Mouse (Mus musculus) heart, adult 11 months (tissue): ENCODE data around the gene Ulk4.
A peak's percentile ranks its signal among the peaks of the same experiment; 100 is the strongest.

Source experiments
- DNase-seq: peaks from one replicate; pipeline ENCODE4 v3.0.0; 2022

The Ulk4 gene

DNA sequence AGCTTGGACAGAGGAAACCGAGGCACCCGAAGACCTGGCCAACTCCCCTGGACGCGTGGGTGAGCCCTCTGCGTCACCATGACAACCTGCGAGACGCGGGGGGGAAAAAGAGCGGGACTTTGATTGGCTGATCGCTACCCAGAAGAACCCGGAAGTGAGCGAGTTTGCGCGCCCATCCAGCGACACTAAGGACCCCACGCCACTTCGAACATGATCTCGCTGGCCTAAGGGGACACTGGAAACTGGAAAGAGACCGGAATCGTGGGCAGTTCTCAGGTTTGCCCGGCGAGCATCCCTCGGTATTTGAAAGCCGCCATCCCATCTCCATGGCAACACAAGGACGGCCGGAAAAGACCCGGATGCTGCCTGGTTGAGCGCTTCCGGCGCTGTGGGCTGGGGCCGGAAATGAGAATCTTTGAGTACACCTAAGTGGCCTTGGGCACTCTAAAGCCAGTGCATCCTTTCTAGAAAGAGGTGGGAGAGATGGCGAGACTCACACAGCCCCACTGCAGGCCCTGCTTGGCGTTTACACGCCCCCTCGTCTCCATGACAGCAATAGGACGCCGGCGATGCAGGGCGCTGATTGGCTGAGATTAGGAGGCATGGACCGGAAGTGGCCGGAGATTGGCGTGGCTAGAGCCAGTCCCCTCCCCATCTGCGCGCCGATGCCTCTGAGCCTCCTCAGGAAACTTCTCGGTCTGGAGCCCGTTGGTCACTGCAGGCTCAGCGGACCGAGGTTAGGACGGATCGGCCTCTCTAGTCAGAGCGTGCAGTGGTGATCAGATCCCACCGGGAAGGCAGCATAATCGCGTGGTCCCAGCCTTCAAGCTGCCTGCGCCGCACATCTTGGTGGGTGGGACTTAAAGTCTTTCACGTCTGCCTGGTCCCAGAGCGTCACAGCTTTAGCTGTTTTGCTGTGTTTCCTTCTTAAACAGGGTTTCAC lies at the start of gene Ulk4:
TSS of gene Ulk4 (minus strand) at position 80 of the 943 bp plus-strand sequence.
- DNase-seq, result peak; percentile 100

DNA sequence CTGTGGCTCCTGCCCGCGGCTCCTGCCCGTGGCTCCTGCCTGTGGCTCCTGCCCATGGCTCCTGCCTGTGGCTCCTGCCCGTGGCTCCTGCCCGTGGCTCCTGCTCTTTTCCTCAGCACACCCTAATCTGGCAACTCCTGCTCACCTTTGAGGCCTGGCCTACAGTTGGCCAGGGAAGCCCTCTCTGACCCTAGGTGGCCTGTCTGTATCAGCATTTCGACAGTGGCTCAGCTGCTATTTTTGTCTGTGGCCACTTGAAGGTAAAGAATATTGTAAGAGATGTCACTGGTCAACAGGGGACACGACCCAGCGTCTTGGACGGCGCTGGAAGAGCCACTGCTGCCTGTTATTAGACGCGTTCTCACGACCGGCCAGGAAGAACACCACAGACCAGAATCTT lies 45.0 kb upstream of the Ulk4 start:
- DNase-seq, result peak; percentile 97

DNA sequence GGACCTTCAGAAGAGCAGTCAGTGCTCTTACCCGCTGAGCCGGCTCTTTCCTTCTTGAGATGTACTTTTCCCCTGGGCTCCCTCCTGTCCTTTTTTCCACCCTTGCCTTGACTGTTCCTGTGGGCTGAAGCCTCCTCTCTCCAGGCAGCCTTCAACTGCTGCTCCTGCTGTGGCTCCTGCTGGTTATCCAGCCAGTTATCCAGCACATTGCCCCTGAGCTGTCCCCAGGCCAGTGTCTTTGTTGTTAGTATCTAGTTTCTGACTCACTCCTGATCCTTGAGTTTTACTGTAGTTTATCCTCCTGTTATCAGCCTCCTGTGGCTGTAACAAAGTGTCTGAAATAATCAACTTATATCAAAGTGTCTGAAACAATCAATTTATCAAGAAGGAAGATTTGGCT lies 44.1 kb upstream of the Ulk4 start:
- DNase-seq, result no peak

DNA sequence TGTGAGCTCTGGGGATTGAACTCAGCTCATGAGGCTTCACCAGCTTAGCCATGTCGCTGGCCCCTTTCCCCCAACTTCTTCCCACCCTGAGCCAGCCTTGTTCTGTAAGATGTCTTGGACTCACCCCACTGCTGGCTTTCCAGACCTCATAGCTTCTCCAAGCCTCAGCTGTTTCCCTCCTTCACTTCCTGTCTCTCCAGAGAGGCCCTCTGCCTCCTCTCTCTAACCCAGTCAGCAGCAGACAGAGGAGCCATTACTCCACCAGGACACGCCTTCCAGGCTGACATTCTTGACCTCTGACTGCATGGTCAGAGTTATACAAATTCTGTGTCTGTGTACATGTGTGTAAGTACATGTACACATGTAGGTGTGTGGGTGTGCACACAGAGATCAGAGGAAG lies 43.4 kb upstream of the Ulk4 start:
- peak; percentile 96 for DNase-seq

DNA sequence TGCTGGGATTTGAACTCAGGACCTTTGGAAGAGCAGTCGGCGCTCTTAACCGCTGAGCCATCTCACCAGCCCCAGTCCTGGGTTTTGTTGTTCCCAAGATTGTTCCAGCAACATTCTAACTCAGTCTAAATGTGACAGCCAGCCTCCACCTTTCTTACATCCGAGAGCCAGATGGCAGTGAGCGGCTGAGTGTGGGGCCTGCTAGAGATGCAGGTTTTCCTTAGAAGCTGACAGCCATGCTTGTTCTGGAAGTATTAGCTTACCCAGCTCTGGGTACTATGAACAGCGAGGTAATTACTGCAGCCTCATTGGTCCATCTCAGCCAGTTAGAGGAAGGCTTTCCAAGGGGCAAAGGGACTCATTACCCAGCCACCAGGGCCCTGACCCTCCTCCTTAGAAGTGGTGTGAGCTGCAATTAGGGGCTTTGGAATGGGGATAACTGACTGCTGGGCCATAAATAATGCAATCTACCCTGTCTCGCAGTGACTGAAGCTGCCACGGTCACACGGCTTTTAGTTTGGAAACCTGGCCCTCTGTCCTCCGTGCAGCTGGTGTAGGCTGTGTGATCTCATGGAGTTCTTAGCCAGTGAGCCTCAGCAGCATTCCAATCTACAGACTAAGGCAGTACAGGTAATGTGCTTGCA lies 42.4 kb upstream of the Ulk4 start:
- DNase-seq, result peak; percentile 92

DNA sequence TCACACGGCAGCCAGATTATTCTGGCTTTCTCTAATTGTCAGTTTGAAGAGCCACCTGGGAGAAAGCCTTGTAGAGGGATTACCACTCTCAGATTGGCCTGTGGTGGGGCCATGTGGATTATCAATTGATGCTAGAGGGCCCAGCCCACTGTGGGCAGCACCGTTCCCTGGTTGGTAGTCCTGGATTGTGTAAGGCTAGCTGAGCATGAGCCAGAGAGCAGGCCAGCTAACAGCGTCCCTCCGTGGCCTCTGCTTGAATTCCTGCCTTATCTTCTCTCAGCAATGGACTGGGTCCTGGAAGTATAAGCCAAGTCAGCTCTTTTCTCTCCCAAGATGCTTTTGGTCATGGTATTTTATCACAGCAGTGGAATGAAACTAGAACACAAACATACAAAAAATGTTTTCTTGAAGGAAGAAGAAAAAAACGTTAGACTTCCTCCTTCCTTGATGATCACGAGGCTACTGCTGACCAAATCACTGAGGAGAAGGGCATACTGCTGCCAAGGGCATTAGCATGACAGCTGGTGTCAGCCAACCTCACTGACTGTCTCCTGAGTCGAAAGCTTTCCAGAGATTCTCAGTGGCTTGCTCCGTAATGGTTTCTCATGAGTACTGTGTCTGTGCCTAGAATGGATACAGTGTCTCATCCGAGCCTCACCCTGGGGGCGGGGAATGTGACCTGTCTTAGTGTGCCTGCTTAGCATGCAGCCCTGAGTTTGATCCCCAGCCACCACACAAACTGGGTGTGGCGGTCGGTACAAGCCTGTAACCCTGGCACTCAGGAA lies 39.8 kb upstream of the Ulk4 start:
- DNase-seq, result peak; percentile 99

DNA sequence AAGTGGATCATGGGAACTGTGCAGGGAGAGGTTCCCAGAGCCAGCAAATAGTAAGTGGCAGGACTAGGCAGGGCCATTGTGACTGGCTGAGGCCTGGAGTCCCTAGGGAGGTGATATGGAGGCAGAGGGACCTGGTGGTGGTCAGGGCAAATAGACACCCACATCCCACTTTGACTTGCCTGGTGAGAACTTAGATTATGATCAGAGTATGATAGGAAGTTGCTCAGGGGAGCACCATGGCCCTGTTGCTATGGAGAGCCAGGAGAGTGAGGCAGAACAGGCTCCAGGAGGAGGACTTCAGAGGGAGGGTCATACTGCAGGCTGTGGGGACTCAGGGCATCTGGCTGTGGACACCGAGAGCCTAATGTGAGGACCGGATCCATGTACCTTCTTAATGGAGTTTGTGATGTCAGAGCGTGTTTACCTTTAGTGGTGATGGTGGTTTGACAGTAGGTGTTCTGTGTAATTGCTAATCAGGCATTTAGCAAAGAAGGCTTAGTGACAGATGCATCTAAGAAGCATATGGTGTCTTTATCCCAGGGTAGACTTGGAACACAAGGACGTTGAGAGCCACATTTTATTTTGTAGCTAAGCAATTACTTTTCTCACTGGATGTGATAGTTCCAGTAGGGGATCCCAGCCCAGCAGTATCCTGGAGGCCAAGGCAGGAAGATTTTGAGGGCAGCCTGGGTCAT lies 39.1 kb upstream of the Ulk4 start:
- DNase-seq, result peak; percentile 94

DNA sequence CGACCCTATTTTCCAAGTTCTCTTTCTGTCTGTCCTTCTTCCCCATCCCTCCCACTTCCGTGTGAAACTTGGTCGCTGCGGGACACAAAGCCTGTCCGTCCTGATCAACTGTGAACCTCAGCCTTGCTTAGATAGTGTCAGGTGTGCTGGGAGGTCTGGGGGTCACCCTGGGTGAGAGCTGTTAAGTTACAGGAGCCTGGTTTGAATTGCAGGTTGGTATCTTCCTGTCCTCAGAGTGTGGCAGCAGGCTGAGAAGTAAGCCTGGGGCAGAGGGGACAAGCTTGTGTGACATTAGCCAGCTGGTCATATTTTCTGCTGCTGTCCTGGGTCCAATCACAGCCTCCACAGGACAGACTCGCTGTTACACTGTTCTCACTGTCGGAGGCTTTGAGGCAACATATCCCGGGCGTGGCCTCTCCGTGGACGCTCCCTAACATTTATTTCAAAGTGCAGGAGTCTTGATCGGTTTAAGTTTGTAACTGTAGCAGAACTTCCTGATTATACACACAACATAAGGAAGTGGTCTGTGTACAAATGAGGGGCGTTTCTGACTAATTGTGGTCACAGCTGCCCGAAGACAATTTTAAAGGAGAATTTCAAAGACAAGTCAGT lies 37.6 kb upstream of the Ulk4 start:
- DNase-seq, result peak; percentile 98

DNA sequence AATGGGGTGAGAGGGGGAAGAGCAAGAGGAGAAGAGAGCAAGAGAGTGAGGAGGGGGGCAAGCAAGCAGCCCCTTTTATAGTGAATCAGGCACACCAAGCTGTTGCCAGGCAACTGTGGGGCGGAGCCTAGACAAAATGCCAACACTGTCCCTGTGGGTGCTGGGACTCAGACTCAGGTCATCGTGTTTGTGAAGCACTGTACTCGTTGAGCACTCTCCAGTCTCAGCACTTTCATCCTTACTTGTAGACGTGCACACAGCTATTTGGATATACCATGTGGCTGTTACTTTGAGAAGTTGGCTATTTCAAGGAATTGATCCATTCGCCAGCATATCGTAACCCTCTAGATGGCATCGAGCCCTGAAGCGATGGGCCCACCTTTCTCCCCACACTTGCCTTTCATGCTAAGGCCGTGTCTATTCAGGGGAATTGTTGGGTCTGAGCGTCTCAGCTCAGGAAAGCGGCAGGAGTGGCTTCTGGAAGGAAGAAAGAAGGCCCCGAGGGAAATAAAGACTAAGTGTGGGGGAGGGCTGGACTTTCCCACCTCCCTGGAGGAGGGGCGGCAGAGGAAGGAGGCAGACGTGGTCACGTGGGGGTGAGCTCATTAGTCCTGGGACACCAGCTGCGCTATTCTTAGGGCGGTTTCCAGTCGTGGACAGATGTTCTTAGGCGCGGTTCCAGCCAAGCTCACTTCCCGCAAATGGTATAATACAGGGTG lies 36.8 kb upstream of the Ulk4 start:
- DNase-seq, result peak; percentile 100

DNA sequence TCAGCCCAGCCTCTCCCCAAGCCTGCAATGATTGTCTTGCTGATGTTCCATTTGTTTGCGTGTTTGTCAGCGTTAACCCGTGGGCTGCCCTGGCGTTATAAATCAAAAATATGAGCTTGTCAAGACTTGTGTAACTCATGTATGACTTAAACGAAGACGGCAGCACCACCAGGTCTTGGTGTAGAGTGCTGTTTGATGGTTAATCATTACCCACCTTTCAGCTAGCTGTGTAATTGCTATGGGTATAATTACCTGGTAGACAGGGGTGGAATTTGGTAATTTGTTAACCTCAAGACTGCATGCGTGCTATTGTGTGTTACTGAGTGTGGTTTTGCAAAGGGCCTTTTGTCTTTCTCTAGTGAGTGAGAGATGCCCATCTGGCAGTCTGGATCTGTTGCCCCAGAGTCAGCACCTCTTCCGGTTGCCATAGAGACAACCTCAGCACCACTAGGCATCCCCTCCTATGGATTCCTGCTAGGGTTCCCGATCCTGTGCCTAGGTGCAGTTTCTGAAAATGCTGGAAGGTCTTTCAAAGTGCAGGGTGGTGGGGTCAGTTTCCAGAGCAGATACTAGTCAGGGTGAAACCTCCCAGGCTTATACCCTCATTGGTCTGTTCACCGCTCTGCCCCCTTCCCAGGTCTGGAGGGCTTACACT lies 35.4 kb upstream of the Ulk4 start:
- peak; percentile 93 for DNase-seq

DNA sequence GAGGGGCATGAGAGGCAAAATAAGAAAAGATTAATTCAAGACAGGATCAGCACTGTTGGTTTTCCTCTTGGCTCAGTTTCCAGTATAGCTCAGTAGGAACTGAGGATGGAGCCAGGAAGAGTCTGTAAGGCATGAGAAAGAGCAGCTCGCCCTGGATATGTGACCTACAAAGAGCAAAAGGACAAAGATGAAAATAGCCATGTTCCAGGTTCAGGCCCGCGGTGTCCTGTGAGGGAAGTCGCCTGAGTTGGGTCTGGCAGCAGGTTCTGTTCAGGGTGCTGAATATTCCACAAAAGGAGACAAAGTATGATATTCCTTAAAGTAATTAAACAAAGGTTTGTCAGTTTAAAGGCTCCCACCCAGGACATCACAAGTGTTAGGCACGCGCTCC lies 34.8 kb upstream of the Ulk4 start:
- no peak for DNase-seq

DNA sequence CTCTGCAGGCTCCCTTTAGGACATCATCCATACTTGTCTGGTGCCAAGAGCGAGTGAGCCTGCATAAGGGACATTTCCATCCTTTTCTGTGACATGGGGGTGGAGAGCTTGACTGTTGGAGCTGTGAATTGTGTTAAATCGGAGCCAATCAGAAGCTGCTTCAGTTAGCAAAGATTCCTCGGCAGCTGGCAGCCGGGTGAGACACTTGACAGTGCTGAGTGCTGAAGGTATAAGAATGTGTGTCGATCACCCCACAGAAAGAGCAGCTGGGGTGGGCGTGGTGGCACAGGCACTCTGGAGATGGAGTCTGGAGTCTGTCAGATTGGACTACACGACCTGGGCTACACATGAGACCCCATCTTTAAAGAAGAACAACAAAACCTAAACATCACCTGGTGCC lies 33.5 kb upstream of the Ulk4 start:
- peak; percentile 90 for DNase-seq

DNA sequence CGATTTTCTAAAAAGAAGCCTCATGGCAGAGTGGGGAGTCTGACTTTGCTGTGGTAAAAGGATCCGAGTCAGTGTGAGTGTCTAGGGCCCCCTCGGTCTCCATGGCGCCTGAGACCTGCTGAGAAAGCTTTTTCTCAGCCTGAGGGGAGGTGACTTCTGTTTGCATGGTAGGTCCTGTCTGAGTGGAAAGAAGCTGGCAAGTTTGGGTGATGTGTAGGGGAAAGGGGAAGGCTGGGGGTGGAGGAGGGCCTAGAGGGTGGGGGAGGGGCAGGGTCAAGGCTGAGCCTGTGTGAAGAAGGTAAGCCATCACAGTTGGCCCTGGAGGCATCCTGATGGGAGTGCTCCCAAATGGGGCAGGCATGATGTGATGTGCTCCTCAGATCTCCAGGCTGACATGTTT lies 32.3 kb upstream of the Ulk4 start:
- peak; percentile 88 for DNase-seq

DNA sequence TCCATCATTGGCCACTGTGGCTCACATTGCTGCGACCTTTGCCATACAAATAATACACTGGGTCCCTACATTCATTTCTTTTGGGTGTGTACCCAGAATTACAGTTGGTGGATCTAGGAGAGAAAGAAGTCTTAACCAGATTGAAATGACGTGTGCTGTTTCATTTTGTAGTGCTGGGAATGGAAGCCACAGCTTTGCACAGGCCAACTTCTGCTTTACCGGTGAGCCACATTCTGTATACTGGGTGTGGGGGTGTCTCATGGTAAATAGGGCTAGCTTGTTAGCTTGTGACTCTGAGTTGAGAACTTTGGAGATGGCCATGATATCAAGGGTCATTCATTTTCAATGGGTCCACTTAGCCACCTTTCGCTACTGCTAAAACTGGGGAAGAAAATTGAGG lies 28.5 kb upstream of the Ulk4 start:
- DNase-seq, result peak; percentile 90

DNA sequence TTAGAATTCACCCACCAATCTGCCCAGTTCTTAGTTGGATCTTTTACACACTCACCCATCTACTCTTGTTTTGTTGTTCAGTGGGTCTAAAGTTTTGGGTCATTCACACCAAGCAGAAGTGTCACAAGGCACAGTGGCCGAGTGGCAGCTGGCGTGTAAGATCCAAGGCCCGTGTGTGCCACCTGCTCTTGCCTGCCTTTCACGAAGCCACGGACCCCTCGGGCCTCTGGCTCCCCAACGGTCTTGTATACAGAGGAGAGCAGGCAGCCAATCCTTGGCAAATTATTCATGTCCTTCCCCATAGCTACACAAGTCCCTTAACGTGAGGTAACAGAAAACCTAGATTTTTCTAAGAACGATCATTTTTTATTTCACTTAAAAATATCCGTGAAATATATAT lies 27.5 kb upstream of the Ulk4 start:
- peak; percentile 89 for DNase-seq

DNA sequence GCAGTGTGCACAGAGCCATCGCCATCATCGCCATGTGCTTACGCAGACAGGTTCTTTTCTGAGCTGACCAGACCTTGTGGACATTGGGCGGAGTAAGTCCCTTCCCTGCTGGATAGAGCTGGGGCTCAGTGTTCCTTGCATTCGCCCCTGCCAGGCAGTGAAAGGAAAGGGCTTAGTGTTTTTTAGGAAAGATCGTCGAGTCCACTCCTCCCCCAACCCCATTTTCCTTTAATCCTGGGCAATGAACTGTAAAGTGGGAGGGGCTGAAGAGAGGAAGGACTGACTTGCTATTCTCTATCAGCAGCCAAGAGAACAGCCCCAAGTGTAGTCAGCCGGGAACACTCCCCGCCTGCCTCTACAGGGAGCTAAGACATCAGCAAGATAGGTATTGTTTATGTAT lies 26.8 kb upstream of the Ulk4 start:
- DNase-seq, result peak; percentile 93

DNA sequence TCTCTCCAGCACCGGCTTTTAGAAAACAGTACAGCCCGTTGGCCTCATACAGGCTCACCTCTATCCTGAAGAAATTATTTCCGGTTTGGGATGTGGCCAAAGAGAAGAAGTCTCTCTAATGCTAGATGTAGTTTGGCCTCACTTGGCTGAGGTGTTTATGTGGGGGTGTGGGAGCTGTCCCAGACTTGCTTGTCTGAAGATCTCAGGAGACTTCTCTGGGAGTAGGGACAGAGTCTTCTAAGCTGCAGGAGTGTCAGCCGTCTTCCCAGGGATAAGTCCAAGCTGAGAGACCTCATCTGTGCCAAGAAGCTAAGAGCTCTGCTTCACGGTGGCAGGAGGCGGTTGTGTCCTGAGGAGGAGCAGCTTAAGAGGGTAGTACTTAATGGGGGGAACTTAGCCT lies 26.1 kb upstream of the Ulk4 start:
- DNase-seq, result peak; percentile 96

DNA sequence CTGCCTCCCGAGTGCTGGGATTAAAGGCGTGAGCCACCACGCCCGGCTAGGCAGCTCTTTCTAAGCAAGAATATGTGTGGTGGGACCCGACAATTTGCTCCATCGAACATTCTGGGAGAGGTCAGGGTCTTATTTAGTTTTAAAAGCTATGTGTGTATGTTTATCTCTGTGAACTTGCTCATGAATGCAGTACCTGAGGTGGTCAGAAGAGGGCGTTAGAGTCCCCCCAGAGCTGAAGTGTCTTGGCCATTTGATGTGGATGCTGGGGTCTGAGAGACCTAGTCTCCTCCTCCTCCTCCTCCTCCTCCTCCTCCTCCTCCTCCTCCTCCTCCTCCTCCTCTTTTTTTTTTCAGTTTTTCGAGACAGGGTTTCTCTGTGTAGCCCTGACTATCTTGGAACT lies 25.5 kb upstream of the Ulk4 start:
- peak; percentile 89 for DNase-seq

DNA sequence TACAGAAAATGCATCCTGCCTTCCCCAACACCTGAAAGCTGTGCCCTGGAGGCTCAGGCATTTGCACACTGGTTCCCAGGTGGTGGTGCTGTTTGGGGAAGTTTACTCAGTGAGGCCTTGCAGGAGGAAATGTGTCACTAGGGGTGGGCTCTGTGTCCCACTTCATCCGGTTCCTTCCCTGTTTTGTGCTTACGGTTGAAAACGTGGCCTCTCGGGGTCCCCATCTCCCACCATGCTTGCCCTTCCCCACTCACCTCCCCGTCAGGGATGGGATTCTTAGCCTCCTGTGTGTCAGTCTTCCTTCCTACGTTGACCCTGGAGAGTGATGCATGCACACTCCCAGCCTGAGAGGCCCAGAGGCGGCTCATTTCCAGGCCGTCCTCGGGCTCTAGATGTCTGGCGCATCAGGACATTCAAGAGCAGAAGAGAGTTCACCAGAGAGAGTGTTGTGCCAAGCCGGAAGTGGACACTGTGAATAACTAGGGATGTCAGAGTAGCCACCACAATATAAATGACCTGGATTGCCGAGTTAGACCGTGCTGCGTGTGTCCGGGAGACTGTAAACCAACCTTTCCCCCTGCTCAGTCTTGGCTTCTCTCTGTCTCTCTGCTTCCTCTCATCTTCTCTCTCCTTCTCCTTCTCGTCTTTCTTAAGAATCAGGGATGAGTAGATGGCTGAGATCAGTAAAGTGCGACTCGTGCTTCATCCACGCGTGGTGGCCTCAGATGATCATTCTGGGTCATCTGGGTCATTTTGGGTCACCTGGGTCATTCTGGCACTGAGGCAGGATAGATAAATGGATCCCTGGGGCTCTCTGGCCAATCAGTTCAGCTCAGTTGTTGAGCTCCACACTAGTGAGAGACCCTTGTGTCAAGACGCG lies 24.3 kb upstream of the Ulk4 start:
- DNase-seq, result peak; percentile 97

DNA sequence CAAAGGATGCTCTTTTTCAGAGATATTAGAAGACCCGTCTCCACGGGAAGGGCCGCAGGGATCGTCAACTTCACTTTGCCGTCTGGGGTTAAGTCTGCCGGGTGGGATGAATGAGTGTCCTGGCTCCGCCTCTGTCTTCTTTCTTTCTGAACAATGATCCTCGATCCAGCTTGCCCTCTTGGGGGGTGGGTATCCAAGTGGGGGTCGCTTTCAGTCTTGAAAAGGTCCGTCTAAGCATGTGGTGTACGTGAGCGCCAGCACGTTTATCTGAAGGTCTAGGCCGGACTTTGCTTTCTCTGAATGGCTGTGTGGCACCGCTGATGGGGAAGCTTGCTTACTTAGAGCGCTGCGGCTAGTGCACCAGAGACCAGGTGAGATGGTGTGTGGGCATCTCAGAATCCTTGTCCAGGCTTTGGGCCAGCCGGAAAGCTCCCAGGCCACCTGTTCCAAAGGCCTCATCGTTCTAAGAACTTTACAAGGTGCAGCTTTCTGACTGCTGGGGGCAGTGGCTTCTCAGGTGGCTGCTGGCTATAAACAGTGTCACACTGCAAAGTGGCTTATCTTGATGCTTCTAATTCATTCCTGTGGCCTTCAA lies 23.1 kb upstream of the Ulk4 start:
- DNase-seq, result peak; percentile 93
